Mouse (Mus musculus): ENCODE results near the gene Ccdc120.

DNA sequence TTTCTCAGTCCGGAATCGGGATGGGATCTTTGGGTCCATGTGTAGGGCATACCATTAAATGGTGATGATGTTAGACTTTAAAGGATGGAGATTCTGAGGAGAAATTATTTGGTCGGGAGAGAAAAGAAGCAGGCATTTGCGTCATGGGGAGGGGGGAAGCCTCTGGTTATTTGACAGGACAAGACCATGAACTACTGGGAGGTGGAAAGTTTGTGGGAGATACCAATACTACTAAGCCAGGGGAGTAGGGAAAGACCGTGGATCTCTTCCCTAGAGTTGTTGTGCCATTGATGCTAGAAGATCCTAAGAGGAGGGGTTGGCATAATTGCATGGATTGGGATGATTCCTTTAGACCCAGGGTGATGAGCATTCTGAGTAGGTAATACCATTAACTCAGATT lies 39.6 kb upstream of the Ccdc120 start:
- TF ChIP-seq CTCF (IDR thresholded peaks at IDR 0.05; ENCODE audit: low read depth, low read length) (no peak), POLR2A (IDR thresholded peaks at IDR 0.05; ENCODE audit: extremely low read depth, insufficient read depth, low read length) (no peak)

All from liver, adult 2 months (tissue).